Mouse (Mus musculus) embryonic facial prominence, embryonic 14.5 days (tissue): Measurements from ENCODE around the gene Shmt2. TPM values are rescaled to one million over a fixed set of nuclear protein-coding genes. Genes with fewer than 3 reads are reported as not detected.
A peak's percentile ranks its signal among the peaks of the same experiment; 100 is the strongest.

Experiments
- ATAC-seq: fragments of 200-750 bp; cut with Nextera tagmentation; 2 replicates; pipeline ENCODE4 v1.8.0; 2017; ENCODE audit warnings: low read depth, moderate number of reproducible peaks, moderate TSS enrichment
- DNase-seq: peaks from one replicate; pipeline ENCODE4 v3.0.0-alpha.2; 2015; ENCODE audit warnings: low spot score
- H3K27ac ChIP-seq: fragments of 300-500 bp; sonication (generic); replicated peaks from 2 replicates; pipeline ENCODE4 v1.5.1; 2014; ENCODE audit warnings: low read depth, mild to moderate bottlenecking, low read length, moderate library complexity
- H3K27me3 ChIP-seq: fragments of 300-500 bp; sonication (generic); replicated peaks from 2 replicates; pipeline ENCODE4 v1.6.1; 2014; ENCODE audit warnings: low read length; ENCODE audit not compliant: control insufficient read depth, insufficient read depth
- H3K36me3 ChIP-seq: fragments of 300-500 bp; sonication (generic); 2 replicates; pipeline ENCODE4 v1.6.1; 2014; ENCODE audit warnings: low read length, mixed read lengths; ENCODE audit not compliant: control insufficient read depth, insufficient read depth
- H3K4me1 ChIP-seq: fragments of 300-500 bp; sonication (generic); 2 replicates; pipeline ENCODE4 v1.6.1; 2014; ENCODE audit warnings: antibody characterized with exemption, low read length; ENCODE audit not compliant: control insufficient read depth, insufficient read depth
- H3K4me2 ChIP-seq: fragments of 300-500 bp; sonication (generic); 2 replicates; pipeline ENCODE4 v1.6.1; 2014; ENCODE audit warnings: low read depth, mild to moderate bottlenecking, low read length, moderate library complexity, mixed read lengths
- H3K4me3 ChIP-seq: fragments of 300-500 bp; sonication (generic); 2 replicates; pipeline ENCODE4 v1.5.1; 2014; ENCODE audit warnings: low read depth, mild to moderate bottlenecking, low read length
- H3K9ac ChIP-seq: fragments of 300-500 bp; sonication (generic); 2 replicates; pipeline ENCODE4 v1.6.1; 2014; ENCODE audit warnings: low read depth, mild to moderate bottlenecking, low read length, moderate library complexity, mixed read lengths
- H3K9me3 ChIP-seq: fragments of 300-500 bp; sonication (generic); 2 replicates; pipeline ENCODE4 v1.6.1; 2016; ENCODE audit warnings: low read length; ENCODE audit not compliant: control insufficient read depth
- WGBS: fragments of 180-500 bp; shearing (Covaris S2); extraction: QIAGEN DNeasy Blood & Tissue Kit; methylation state at CpG from one replicate; pipeline ENCODE4 v1.1.7; 2014; 5-methylcytosine and 5-hydroxymethylcytosine counted together
- polyA plus RNA-seq: library from polyadenylated mRNA; unstranded; fragments of >200 nt; fragmentation: Nextera tagmentation; extraction: Ambion mirVana; gene quantifications from 2 replicates; pipeline ENCODE4 v1.2.1, GENCODE M21; 2014

Shmt2 gene
- polyA plus RNA-seq, 1 experiment from 2014 or later = 80.0 TPM

GRCm38 (mm10) chr10:127516576-127517260 lies 5.5 kb downstream of the Shmt2 start:
- DNase-seq (peak; percentile 88), ATAC-seq (peak; percentile 42)
- peak overlapping the region; percentile 72 for H3K27ac ChIP-seq
- H3K9me3 ChIP-seq = no peaks in the 10 kb centered on the region
- peak overlapping the region; percentile 4 for H3K4me3 ChIP-seq
- 5% methylated on average over 30 of the region's 30 CpGs for WGBS
- peak overlapping the region; percentile 46 for H3K4me2 ChIP-seq
- peaks cover 47% of the 10 kb centered on the region for H3K4me1 ChIP-seq
- H3K36me3 ChIP-seq = peaks cover 35% of the 10 kb centered on the region
- peaks cover 50% of the 10 kb centered on the region for H3K27me3 ChIP-seq
- H3K9ac ChIP-seq = peak overlapping the region; percentile 45; the same call in 1 of the 2 replicates

DNA sequence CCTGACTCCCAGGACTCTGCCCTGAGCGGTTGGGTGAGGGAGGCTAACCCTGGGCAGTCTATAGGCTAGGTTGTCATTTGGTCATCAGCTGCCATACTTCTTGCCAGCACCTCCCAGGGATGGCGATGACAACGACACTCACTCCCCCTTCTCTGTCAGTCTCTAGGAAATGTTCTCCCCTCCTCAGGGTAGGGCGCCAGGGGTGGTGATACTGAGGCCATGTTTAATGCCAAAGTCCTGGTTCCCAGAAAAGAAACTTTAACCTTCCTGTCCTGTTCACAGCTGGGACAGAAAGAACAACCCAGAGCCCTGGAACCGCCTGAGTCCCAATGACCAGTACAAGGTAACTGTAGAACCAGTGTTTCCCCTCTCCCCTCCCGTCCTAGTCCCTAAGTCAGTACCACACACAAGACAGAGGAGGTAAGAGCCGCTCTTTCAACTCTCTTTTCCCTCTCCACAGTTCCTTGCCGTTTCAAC lies 6.2 kb downstream of the Shmt2 start:
- peak overlapping the region; percentile 8 for H3K4me3 ChIP-seq

DNA sequence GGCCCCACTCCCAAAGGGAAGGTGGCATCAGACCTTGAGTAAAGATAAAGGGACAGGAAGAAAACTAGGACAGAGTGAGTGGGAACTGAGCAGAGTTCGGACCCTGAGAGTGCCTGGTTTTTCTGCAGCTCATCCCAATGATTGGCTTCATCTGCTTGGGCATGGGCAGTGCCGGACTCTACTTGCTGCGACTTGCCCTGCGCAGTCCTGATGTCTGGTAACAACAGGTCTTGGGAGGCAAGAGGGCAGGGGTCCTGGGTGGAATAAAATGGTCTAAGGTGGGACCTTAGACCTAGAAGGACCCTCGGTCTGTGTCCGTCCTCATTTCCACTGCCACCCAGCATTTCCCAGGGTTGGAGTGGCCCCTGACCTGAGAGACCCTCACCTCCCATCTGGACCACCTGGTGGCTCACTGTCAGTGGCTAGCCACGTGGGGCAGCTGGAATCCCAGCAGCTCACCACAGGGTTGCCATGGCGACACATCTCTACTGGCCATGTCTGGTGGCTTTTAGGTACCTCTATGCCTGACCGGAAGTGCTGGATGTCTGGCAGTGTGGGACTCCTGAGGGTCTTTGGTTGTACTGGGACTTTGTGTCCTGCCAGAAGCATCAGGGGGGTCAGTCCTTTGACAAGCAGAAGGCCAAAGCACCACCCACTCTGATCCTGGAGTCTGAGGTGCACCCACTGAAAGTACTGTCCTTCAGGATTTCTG lies 6.8 kb downstream of the Shmt2 start:
- WGBS = 25% methylated on average over 9 of the region's 9 CpGs
- Histone ChIP-seq H3K36me3 (peaks cover 34% of the 10 kb centered on the region), H3K9ac (0 out of 2 replicates have a peak overlapping the region, but pooled peaks have one; percentile 34), H3K9me3 (no peaks in the 10 kb centered on the region), H3K4me3 (peak overlapping the region; percentile 8), H3K4me1 (peaks cover 47% of the 10 kb centered on the region), H3K4me2 (peak overlapping the region; percentile 95), H3K27me3 (peaks cover 63% of the 10 kb centered on the region), H3K27ac (no peak overlapping the region)
- ATAC-seq = no peak
- no peak for DNase-seq

More for the DNA sequence above, 6.2 kb downstream of the Shmt2 start:
- no peak for ATAC-seq
- peaks cover 57% of the 10 kb centered on the region for H3K27me3 ChIP-seq
- DNase-seq = no peak
- peaks cover 44% of the 10 kb centered on the region for H3K4me1 ChIP-seq
- H3K9me3 ChIP-seq = no peaks in the 10 kb centered on the region
- H3K9ac ChIP-seq = peak overlapping the region; percentile 45; the same call in 1 of the 2 replicates
- peak overlapping the region; percentile 72 for H3K27ac ChIP-seq
- peaks cover 35% of the 10 kb centered on the region for H3K36me3 ChIP-seq
- 18% methylated on average over 8 of the region's 8 CpGs for WGBS
- H3K4me2 ChIP-seq = peak overlapping the region; percentile 46

- Histone ChIP-seq H3K9me3 (no peaks in the 10 kb centered on the region), H3K27ac (no peak within 1 kb of the TSS), H3K36me3 (peaks cover 28% of the 10 kb centered on the region), H3K27me3 (peaks cover 69% of the 10 kb centered on the region), H3K4me2 (peak within 1 kb of the TSS; percentile 95), H3K9ac (peak within 1 kb of the TSS; percentile 40; the same call in 1 of the 2 replicates), H3K4me3 (peak within 1 kb of the TSS; percentile 27), H3K4me1 (peaks cover 49% of the 10 kb centered on the region)
- no peak for DNase-seq
- WGBS = 7% methylated on average over 6 of the region's 6 CpGs
- no peak for ATAC-seq
These were observed 7.5 kb downstream of the Shmt2 start, which contains the start of gene Ndufa4l2 for GRCm38 (mm10) chr10:127514764-127515163. Ndufa4l2 (plus strand) TSS chr10:127514967.

GRCm38 (mm10) chr10:127514111-127514698 lies 8.0 kb downstream of the Shmt2 start:
- Histone ChIP-seq H3K27me3 (peaks cover 75% of the 10 kb centered on the region), H3K9me3 (no peaks in the 10 kb centered on the region), H3K27ac (no peak overlapping the region), H3K4me1 (peaks cover 54% of the 10 kb centered on the region), H3K4me3 (peak overlapping the region; percentile 27; the same call in 1 of the 2 replicates), H3K9ac (peak overlapping the region; percentile 40; the same call in 1 of the 2 replicates), H3K4me2 (peak overlapping the region; percentile 95), H3K36me3 (peaks cover 22% of the 10 kb centered on the region)
- DNase-seq = no peak
- ATAC-seq = no peak
- 14% methylated on average over 13 of the region's 13 CpGs for WGBS

DNA sequence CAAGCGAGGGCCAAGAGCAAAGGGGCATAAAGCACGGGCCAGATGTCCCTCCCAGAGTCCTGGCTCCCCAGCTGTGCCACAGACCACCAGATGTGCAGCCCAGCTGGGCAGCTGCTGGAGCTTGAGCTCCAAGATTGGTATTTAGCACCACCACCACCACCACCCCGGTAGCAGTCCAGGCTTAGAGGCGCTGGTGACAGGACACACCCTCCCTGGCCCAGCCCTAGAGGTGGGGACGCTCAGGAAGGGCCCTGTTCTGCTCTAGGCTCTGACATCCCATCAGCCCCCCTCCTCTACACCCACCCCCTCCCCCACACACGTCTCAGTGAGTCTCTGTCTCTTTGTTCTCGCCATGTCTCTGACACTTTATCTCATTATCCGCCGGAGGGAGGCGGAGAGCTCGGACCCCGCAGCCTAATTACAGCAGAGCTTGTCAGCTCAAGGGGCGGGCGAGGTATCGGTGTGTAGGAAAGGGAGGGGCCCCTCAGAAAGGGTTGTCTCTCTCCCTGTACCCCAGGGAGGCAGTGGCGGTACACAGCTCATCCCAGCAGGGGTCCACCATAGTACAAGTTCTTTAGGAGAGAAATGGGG lies 8.6 kb downstream of the Shmt2 start:
- ATAC-seq = 0 out of 2 replicates have a peak, but pooled peaks have one; percentile 23
- under 1% methylated on average over 16 of the region's 16 CpGs for WGBS
- H3K4me3 ChIP-seq = peak overlapping the region; percentile 27
- peak overlapping the region; percentile 51 for H3K9ac ChIP-seq
- H3K9me3 ChIP-seq = no peaks in the 10 kb centered on the region
- H3K4me2 ChIP-seq = peak overlapping the region; percentile 95
- DNase-seq = peak; percentile 69
- H3K4me1 ChIP-seq = peaks cover 56% of the 10 kb centered on the region
- H3K36me3 ChIP-seq = peaks cover 16% of the 10 kb centered on the region
- peak overlapping the region; percentile 24; the same call in 1 of the 2 replicates for H3K27ac ChIP-seq
- peaks cover 80% of the 10 kb centered on the region for H3K27me3 ChIP-seq

- Histone ChIP-seq H3K27me3 (peaks cover 84% of the 10 kb centered on the region), H3K4me2 (peak overlapping the region; percentile 95), H3K36me3 (peaks cover 8% of the 10 kb centered on the region), H3K9ac (peak overlapping the region; percentile 57; the same call in 1 of the 2 replicates), H3K9me3 (no peaks in the 10 kb centered on the region), H3K4me1 (peaks cover 56% of the 10 kb centered on the region), H3K4me3 (peak overlapping the region; percentile 49), H3K27ac (peak overlapping the region; percentile 24; the same call in 1 of the 2 replicates)
- ATAC-seq (peak; percentile 58), DNase-seq (peak; percentile 95)
- 0% methylated on average over 27 of the region's 27 CpGs for WGBS
These were observed 9.4 kb downstream of the Shmt2 start for GRCm38 (mm10) chr10:127512813-127513212.

GRCm38 (mm10) chr10:127512307-127512666 lies 10.0 kb downstream of the Shmt2 start:
- DNase-seq (no peak), ATAC-seq (no peak; the same call in 1 of the 2 replicates)
- Histone ChIP-seq H3K4me2 (peak overlapping the region; percentile 95), H3K4me1 (peaks cover 56% of the 10 kb centered on the region), H3K36me3 (0 out of 2 replicates have a peak, but pooled peaks cover 3% of the 10 kb centered on the region), H3K27me3 (peaks cover 84% of the 10 kb centered on the region), H3K9ac (peak overlapping the region; percentile 57), H3K4me3 (peak overlapping the region; percentile 49), H3K27ac (no peak overlapping the region), H3K9me3 (no peaks in the 10 kb centered on the region)
- WGBS = 1% methylated on average over 7 of the region's 7 CpGs
